Mouse (Mus musculus): ENCODE results near the gene Znrf3.

DNA sequence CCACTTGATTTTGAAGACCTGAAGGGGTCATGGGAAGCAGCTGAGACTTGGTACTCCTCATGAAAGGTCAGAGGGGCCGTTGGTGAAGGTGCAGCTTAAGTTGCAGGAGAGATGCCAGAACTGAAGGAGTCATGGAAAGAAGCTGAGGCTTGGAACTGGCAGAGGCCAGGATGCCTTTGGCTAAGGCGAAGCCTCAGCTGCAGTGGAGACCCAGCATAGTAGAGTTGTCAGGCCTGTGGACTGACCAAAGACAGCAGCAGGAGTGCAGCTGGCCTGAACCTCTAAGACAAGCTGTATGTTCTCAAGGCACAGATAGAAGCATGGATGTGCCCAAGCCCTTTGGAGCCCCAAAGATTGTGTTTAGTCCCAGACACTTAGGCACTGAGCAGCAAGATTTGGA is 40.5 kb downstream of the Znrf3 start:
- no peak for TF ChIP-seq CTCF (IDR thresholded peaks at IDR 0.05; ENCODE audit: insufficient read depth, low read depth, low read length)
- TF ChIP-seq POLR2A (IDR thresholded peaks at IDR 0.05; ENCODE audit: insufficient read depth, low read depth, low read length): no peak
